Mouse (Mus musculus) kidney, adult 11 months (tissue): Measurements from ENCODE around the gene Uqcrc1.

Experiments used
- DNase-seq: peaks from one replicate; pipeline ENCODE4 v3.0.0; 2022

The Uqcrc1 gene

GRCm38 (mm10) chr9:108987704-108988350, 51.4 kb downstream of the Uqcrc1 start:
- no peak for DNase-seq

DNA sequence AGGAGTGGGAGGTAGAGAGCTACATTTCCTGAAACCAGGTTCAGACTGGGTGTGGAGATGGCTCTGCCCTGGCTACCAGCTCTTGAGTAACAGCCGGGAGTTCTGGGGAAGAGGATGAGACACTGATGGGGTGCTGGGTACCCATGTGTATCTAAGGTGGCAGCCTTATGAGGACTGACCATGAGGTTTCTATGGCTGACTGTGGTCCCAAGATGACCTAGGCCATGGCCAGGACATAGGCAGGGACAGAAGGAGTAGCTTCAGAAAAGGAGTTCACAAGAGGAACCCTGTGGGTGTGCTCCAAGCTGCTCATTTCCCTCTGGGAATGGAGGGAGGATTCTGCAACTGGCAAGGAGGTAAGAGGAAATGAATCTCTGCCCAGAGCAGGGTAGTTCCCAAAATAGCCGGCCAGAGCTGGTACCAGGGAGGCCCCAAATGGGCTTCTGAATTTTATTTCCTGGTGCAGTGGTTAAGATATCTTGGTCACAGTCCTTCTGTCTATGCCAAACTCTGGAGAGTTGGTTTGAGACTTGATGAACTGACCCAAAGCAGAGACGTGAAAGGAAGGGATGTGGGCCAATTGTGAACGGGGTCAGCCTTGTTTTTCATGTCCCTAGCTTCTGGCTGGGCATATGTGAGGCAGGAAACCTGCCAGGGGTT, 53.5 kb downstream of the Uqcrc1 start:
- DNase-seq, result no peak

DNA sequence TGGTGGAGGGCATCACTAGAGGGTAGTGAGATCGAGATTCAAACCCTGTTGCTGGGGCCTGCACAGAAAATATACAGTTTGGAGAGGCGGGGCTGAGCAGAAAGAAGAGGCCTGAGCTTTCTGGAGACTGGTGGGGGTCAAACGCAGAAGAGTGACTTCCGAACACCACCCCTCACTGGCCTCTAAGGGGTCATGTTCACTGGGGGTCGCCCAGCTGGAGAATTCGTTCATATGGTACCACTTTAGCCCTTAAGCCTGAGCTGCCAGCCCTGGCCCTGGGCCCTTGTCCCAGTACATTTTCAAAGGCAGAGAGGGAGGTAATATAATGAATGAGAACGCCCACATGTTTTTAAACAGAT, 54.0 kb downstream of the Uqcrc1 start:
- no peak for DNase-seq

- peak; percentile 100 for DNase-seq
Observed at GRCm38 (mm10) chr9:108991428-108992084, 55.1 kb downstream of the Uqcrc1 start, which contains the start of gene Pfkfb4. Gene Pfkfb4, plus strand, starts transcription at chr9:108991778.

DNA sequence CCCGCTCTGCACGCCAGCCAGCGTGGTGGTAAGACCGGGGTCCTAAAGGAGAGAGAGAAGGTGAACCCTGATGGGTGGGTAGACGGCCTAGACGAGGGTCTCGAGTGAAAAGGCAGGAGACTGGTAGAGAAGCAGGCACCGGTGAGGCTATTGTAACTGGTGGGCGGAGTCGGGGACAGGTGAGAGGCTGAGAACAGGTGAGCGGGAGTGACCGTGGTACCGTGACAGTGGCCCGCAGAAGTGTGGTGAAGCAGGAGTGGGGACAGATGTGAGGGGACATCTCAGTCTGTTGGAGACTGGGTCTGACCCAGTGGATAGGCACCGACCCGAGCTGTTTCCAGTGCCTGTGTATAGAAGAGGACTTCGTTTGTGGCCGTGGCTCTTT, 55.6 kb downstream of the Uqcrc1 start:
- DNase-seq, result no peak

- no peak for DNase-seq
Observed at GRCm38 (mm10) chr9:108992620-108993361, 56.4 kb downstream of the Uqcrc1 start.

GRCm38 (mm10) chr9:108996411-108996810, 60.0 kb downstream of the Uqcrc1 start:
- peak; percentile 85 for DNase-seq

- no peak for DNase-seq
Observed at GRCm38 (mm10) chr9:108998287-108999166, 62.1 kb downstream of the Uqcrc1 start.

GRCm38 (mm10) chr9:108999167-108999526, 62.7 kb downstream of the Uqcrc1 start:
- no peak for DNase-seq
